Comparison of ENCODE assay signal across 11 mouse cellular contexts in genomic region chr5:106200631-106201030, GRCm38 (mm10).
DNase-seq lines count a peak whose midpoint lies in the region; ATAC-seq and TF ChIP-seq lines count a peak whose summit lies in the region.
"Had no signal": no experiment of that assay in that cellular context is flagged by ENCODE, and none has a peak within 500 bp of the region (broad histone marks: within the 10 kb centered on the region; RNA-seq: fewer than 3 reads in every experiment).

No protein-coding gene starts in this region.

- no peak overlapping the region for H3K4me3 ChIP-seq in hindbrain, embryonic 13.5 days
- no peak overlapping the region for H3K4me3 ChIP-seq in hindbrain, embryonic 12.5 days
- peak overlapping the region; percentile 35 for H3K4me3 ChIP-seq in cortical plate, adult 2 months (ENCODE audit: insufficient read depth, low read length)
- H3K4me3 ChIP-seq in neural tube, embryonic 14.5 days (ENCODE audit: low read depth, low read length): no peak overlapping the region
- H3K4me3 ChIP-seq: liver, embryonic 13.5 days; midbrain, embryonic 12.5 days had no signal

- H3K36me3 ChIP-seq in hindbrain, embryonic 13.5 days: no peaks in the 10 kb centered on the region
- no peaks in the 10 kb centered on the region for H3K36me3 ChIP-seq in hindbrain, embryonic 12.5 days
- H3K36me3 ChIP-seq in neural tube, embryonic 14.5 days (ENCODE audit: control insufficient read depth, insufficient read depth, low read length): no peaks in the 10 kb centered on the region
- H3K36me3 ChIP-seq: liver, embryonic 13.5 days; midbrain, embryonic 12.5 days had no signal

- peak overlapping the region; percentile 74 for H3K27ac ChIP-seq in hindbrain, embryonic 13.5 days
- H3K27ac ChIP-seq in hindbrain, embryonic 12.5 days: no peak overlapping the region
- no peak overlapping the region for H3K27ac ChIP-seq in cortical plate, adult 2 months (ENCODE audit: insufficient read depth, low read length)
- peak overlapping the region; percentile 55; the same call in 1 of the 2 replicates for H3K27ac ChIP-seq in neural tube, embryonic 14.5 days (ENCODE audit: low read depth, low read length)
- H3K27ac ChIP-seq: liver, embryonic 13.5 days; midbrain, embryonic 12.5 days had no signal

- TF ChIP-seq CTCF in cortical plate, adult 2 months (IDR thresholded peaks at IDR 0.05; ENCODE audit: extremely low read depth, insufficient read depth, low read length): no peak

- no peaks in the 10 kb centered on the region for H3K9me3 ChIP-seq in hindbrain, embryonic 13.5 days
- no peaks in the 10 kb centered on the region for H3K9me3 ChIP-seq in hindbrain, embryonic 12.5 days (replicated peaks)
- H3K9me3 ChIP-seq in neural tube, embryonic 14.5 days (ENCODE audit: control insufficient read depth, low read length): no peaks in the 10 kb centered on the region
- H3K9me3 ChIP-seq: midbrain, embryonic 12.5 days had no signal

- 72% methylated on average over 16 of the region's 16 CpGs for WGBS in hindbrain, embryonic 13.5 days
- WGBS in hindbrain, embryonic 12.5 days: 76% methylated on average over 16 of the region's 16 CpGs
- 70% methylated on average over 16 of the region's 16 CpGs for WGBS in neural tube, embryonic 14.5 days

- peak; percentile 28 to 50 for DNase-seq in layer of hippocampus, postnatal 14 days (ENCODE audit: low spot score in 2 of 2)
- DNase-seq in cerebellum, adult 9-11 months: no peak
- DNase-seq in thymus, postnatal 0 days (ENCODE audit: low spot score): no peak
- DNase-seq in testis, postnatal 10 days (ENCODE audit: low spot score): no peak
- DNase-seq: cerebellum, adult 9-10 months; liver, embryonic 13.5 days had no signal

- TF ChIP-seq POLR2A in cortical plate, adult 2 months (IDR thresholded peaks at IDR 0.05; ENCODE audit: extremely low read depth, insufficient read depth, low read length): no peak

- no peak for ATAC-seq in hindbrain, embryonic 13.5 days (ENCODE audit: low FRiP score)
- no peak for ATAC-seq in hindbrain, embryonic 12.5 days (ENCODE audit: low FRiP score)
- ATAC-seq in neural tube, embryonic 14.5 days (ENCODE audit: low read depth): no peak

- H3K27me3 ChIP-seq in hindbrain, embryonic 13.5 days: no peaks in the 10 kb centered on the region
- no peaks in the 10 kb centered on the region for H3K27me3 ChIP-seq in hindbrain, embryonic 12.5 days
- no peaks in the 10 kb centered on the region for H3K27me3 ChIP-seq in neural tube, embryonic 14.5 days (ENCODE audit: control insufficient read depth, insufficient read depth, low read length)
- H3K27me3 ChIP-seq: liver, embryonic 13.5 days; midbrain, embryonic 12.5 days had no signal

- H3K4me2 ChIP-seq in hindbrain, embryonic 13.5 days: peak overlapping the region; percentile 26
- no peak overlapping the region for H3K4me2 ChIP-seq in hindbrain, embryonic 12.5 days (replicated peaks)
- H3K4me2 ChIP-seq in neural tube, embryonic 14.5 days (ENCODE audit: low read depth, low read length): no peak overlapping the region
- H3K4me2 ChIP-seq: liver, embryonic 13.5 days; midbrain, embryonic 12.5 days had no signal

- H3K4me1 ChIP-seq in hindbrain, embryonic 13.5 days (replicated peaks): peaks cover 14% of the 10 kb centered on the region
- H3K4me1 ChIP-seq in hindbrain, embryonic 12.5 days: peaks cover 6% of the 10 kb centered on the region
- H3K4me1 ChIP-seq in cortical plate, adult 2 months (ENCODE audit: control insufficient read depth, insufficient read depth, low read length): no peaks in the 10 kb centered on the region
- peaks cover 12% of the 10 kb centered on the region for H3K4me1 ChIP-seq in neural tube, embryonic 14.5 days (ENCODE audit: control insufficient read depth, insufficient read depth, low read length)
- H3K4me1 ChIP-seq: liver, embryonic 13.5 days had no signal

- H3K9ac ChIP-seq in hindbrain, embryonic 13.5 days: peak overlapping the region; percentile 13; the same call in 1 of the 2 replicates
- no peak overlapping the region for H3K9ac ChIP-seq in hindbrain, embryonic 12.5 days
- H3K9ac ChIP-seq in neural tube, embryonic 14.5 days (replicated peaks; ENCODE audit: low read depth, low read length): no peak overlapping the region
- H3K9ac ChIP-seq: liver, embryonic 13.5 days; midbrain, embryonic 12.5 days had no signal

Comparison
In these comparisons a context has a peak if more than half of its experiments do, and no peak if none do; other contexts are left out.
1. H3K27ac ChIP-seq: peak in hindbrain, embryonic 13.5 days (single experiment) and neural tube, embryonic 14.5 days (single experiment); none in hindbrain, embryonic 12.5 days (single experiment) and cortical plate, adult 2 months (single experiment).
2. DNase-seq: peak in layer of hippocampus, postnatal 14 days (2 of 2); none in cerebellum, adult 9-11 months (single experiment), thymus, postnatal 0 days (single experiment) and testis, postnatal 10 days (single experiment).